Mouse (Mus musculus): ENCODE data around the gene Kctd11. TPM values are rescaled to one million over a fixed set of nuclear protein-coding genes. Genes with fewer than 3 reads are reported as not detected.

Kctd11 gene
- total RNA-seq, 2 experiments from 2014 or later: 3.1 to 3.8 TPM

- intact Hi-C loops (cut with DNase I): loop anchor here (10.0 kb wide), 1 partner anchor 810 kb away; no protein-coding TSS in a partner anchor
- no peak for DNase-seq
These were observed 33.2 kb upstream of the Kctd11 start for GRCm38 (mm10) chr11:69914372-69914764.

- intact Hi-C loops (cut with DNase I): loop anchor here (1.0 to 10.0 kb wide), 2 partner anchors 10 to 809 kb away; no protein-coding TSS in a partner anchor
- peak; percentile 90 to 94 for DNase-seq
These were observed 32.6 kb upstream of the Kctd11 start, which contains the start of gene Gps2 for GRCm38 (mm10) chr11:69913554-69914371. Gene Gps2, plus strand, starts transcription at chr11:69913888.

- DNase-seq: no peak
- intact Hi-C loops (cut with DNase I): loop anchor here (1.0 to 10.0 kb wide), 2 partner anchors 10 to 808 kb away; no protein-coding TSS in a partner anchor
These were observed 31.7 kb upstream of the Kctd11 start for GRCm38 (mm10) chr11:69912716-69913530.

- intact Hi-C loops (cut with DNase I): loop anchor here (10.0 kb wide), 1 partner anchor 807 kb away; no protein-coding TSS in a partner anchor
- DNase-seq: no peak
These were observed 30.5 kb upstream of the Kctd11 start for GRCm38 (mm10) chr11:69911701-69912100.

GRCm38 (mm10) chr11:69910781-69911560 lies 29.8 kb upstream of the Kctd11 start:
- intact Hi-C loops (cut with DNase I): loop anchor here (10.0 kb wide), 1 partner anchor 806 kb away; no protein-coding TSS in a partner anchor
- no peak for DNase-seq

- intact Hi-C loops (cut with DNase I): loop anchor here (10.0 kb wide), 1 partner anchor 805 kb away; no protein-coding TSS in a partner anchor
- no peak for DNase-seq
These were observed 29.0 kb upstream of the Kctd11 start for GRCm38 (mm10) chr11:69910177-69910576.

- intact Hi-C loops (cut with DNase I): no loop called here
- DNase-seq: no peak
These were observed 28.0 kb upstream of the Kctd11 start for GRCm38 (mm10) chr11:69909174-69909573.

- intact Hi-C loops (cut with DNase I): no loop called here
- no peak for DNase-seq
These were observed 27.4 kb upstream of the Kctd11 start for GRCm38 (mm10) chr11:69908645-69909044.

- intact Hi-C loops (cut with DNase I): no loop called here
- no peak for DNase-seq
These were observed 23.1 kb upstream of the Kctd11 start for GRCm38 (mm10) chr11:69904311-69904710.

- no peak for DNase-seq
- intact Hi-C loops (cut with DNase I): loop anchor here (1.0 kb wide), 1 partner anchor 10 kb away; the partner anchor contains the start of gene Gps2
These were observed 21.8 kb upstream of the Kctd11 start for GRCm38 (mm10) chr11:69902972-69903371.

GRCm38 (mm10) chr11:69901993-69902392 lies 20.8 kb upstream of the Kctd11 start:
- DNase-seq: no peak
- intact Hi-C loops (cut with DNase I): loop anchor here (2.0 kb wide), 1 partner anchor 63 kb away; the partner anchor contains the start of gene Tmem256

GRCm38 (mm10) chr11:69901406-69901846 lies 20.2 kb upstream of the Kctd11 start:
- peak; percentile 91 to 92 for DNase-seq
- intact Hi-C loops (cut with DNase I): loop anchor here (2.0 kb wide), 1 partner anchor 63 kb away; the partner anchor contains the start of gene Tmem256

GRCm38 (mm10) chr11:69900471-69901405 lies 19.5 kb upstream of the Kctd11 start, which contains the start of the genes 2810408A11Rik and Neurl4:
Gene 2810408A11Rik, minus strand, starts transcription at chr11:69900987.
Gene Neurl4, plus strand, starts transcription at chr11:69901072.
- peak; percentile 83 to 86 for DNase-seq
- intact Hi-C loops (cut with DNase I): loop anchor here (2.0 kb wide), 1 partner anchor 62 kb away; the partner anchor contains the start of gene Tmem256

GRCm38 (mm10) chr11:69899870-69900269 lies 18.7 kb upstream of the Kctd11 start:
- DNase-seq: no peak
- intact Hi-C loops (cut with DNase I): loop anchor here (2.0 kb wide), 1 partner anchor 61 kb away; the partner anchor contains the start of gene Tmem256

- peak in 1 of 2 experiments; percentile 1 for DNase-seq
These were observed 14.1 kb upstream of the Kctd11 start, which contains the start of gene Acap1 for GRCm38 (mm10) chr11:69895291-69895690. Gene Acap1, minus strand, starts transcription at chr11:69895539.

GRCm38 (mm10) chr11:69894671-69895070 lies 13.5 kb upstream of the Kctd11 start:
- DNase-seq: peak in 1 of 2 experiments; percentile 9
- intact Hi-C loops (cut with DNase I): no loop called here

More at GRCm38 (mm10) chr11:69895291-69895690, 14.1 kb upstream of the Kctd11 start, which contains the start of gene Acap1:
- intact Hi-C loops (cut with DNase I): no loop called here

GRCm38 (mm10) chr11:69891482-69891881 lies 10.3 kb upstream of the Kctd11 start:
- intact Hi-C loops (cut with DNase I): no loop called here
- peak in 1 of 2 experiments; percentile 20 for DNase-seq
